Mouse (Mus musculus): ENCODE results near the gene Myh7b. TPM values are rescaled to one million over a fixed set of nuclear protein-coding genes. Genes with fewer than 3 reads are reported as not detected.
"Not testable (repeated sequence)": the region's sequence is repeated elsewhere in the genome, so short reads cannot be mapped to it uniquely, and the experiment has no call there.

Myh7b gene
- polyA plus RNA-seq, 1 experiment = not detected

DNA sequence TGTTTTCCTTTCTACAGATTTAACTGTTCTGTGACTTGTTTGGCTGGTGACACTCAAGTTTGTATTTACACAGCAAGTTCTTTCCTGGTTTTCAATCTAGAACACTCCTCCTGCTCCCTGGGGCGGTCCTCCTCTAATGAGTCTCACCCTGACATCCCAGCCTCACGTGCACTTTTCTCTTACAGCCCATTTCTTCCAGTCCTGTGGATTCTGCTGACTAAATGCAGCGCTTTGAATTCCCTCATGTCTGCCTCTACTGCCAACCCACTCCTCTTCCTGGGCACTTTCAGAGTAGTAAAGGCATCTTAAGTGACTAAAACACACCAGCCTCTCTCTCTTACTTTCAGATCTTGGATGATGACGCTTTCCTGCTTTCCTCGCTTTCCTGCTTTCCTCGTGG, 19.3 kb upstream of the Myh7b start:
- Histone ChIP-seq H3K4me1 (ENCODE audit: control insufficient read depth, insufficient read depth, low read length) (0 out of 2 replicates have a peak, but pooled peaks cover 2% of the 10 kb centered on the region), H3K4me3 (ENCODE audit: insufficient read depth, low read depth, low read length) (peak overlapping the region; percentile 63), H3K27ac (ENCODE audit: insufficient read depth, low read depth, low read length) (peak overlapping the region; percentile 3; the same call in 1 of the 2 replicates)
- TF ChIP-seq POLR2A (IDR thresholded peaks at IDR 0.05; ENCODE audit: insufficient read depth, low read depth, low read length) (no peak), CTCF (IDR thresholded peaks at IDR 0.05; ENCODE audit: insufficient read depth, low read depth, low read length) (no peak)
- under 1% methylated on average over 6 of the region's 6 CpGs for WGBS

DNA sequence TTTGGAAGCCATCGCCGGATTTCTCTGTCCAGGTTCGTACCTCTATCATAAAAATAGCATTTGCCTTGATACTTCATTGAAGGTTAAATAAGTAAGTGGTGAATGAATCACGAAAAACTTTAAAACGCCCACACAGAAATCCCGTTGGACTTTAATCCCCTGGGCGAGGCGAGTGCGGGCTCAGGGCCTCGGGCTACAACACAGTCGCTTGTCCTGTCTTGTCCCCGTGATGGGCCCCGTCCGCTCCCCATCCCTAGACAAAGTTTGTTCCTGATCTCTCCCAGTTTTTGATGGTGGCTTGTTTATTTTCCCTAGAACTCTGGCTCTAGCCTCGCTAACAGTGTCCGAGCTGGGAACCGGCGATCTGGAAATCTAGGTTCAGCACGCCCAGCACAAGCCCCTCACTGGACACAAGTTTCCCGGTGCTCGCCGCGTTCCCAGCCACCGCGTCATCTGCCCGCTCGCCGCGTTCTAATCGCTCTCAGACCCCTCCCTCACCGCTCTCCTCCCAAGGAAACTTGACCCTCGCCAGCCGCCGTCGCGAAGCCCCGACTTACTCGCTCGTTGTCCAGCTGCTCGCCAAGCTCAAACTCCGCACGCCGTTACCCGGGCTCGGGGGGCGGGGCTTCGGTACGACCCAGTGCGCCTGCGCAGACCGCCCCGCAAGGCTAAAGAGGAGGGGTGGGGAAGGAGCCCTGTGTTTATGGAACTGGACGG, 18.7 kb upstream of the Myh7b start, which contains the start of gene Gss:
Gene Gss, minus strand, starts transcription at position 674 of the 717 bp plus-strand sequence.
- under 1% methylated on average over 53 of the region's 53 CpGs for WGBS
- TF ChIP-seq CTCF (IDR thresholded peaks at IDR 0.05; ENCODE audit: insufficient read depth, low read depth, low read length) (no peak), POLR2A (IDR thresholded peaks at IDR 0.05; ENCODE audit: insufficient read depth, low read depth, low read length) (peak; percentile 56)

DNA sequence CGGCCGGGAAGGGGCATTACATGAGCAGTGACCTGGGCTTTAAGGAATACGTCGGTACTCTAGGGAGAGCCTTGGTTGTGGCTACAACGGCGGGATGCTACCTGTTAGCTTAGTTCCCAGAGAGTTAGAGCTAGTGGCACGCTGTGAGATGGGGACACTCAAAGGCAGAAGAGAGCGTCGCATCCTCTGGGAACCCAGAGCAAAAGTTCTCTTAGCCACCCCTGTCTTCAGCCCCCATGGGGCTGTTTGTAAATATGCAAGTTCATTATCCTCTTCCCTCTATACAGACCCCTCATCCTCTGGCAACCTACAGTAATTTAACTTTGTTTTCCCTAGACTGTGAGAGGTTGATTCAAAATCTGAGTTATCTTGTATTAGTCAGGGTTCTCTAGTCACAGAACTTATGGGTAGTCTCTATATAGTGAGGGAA, 18.1 kb upstream of the Myh7b start:
- H3K4me1 ChIP-seq (ENCODE audit: control insufficient read depth, insufficient read depth, low read length) = 0 out of 2 replicates have a peak, but pooled peaks cover 2% of the 10 kb centered on the region
- H3K4me3 ChIP-seq (ENCODE audit: insufficient read depth, low read depth, low read length) = peak overlapping the region; percentile 63
- H3K27ac ChIP-seq (ENCODE audit: insufficient read depth, low read depth, low read length) = peak overlapping the region; percentile 68
- whole genome bisulfite sequencing = under 1% methylated on average over 9 of the region's 9 CpGs
- no peak for TF ChIP-seq CTCF (IDR thresholded peaks at IDR 0.05; ENCODE audit: insufficient read depth, low read depth, low read length)
- TF ChIP-seq POLR2A (IDR thresholded peaks at IDR 0.05; ENCODE audit: insufficient read depth, low read depth, low read length) = peak; percentile 24; the same call in 1 of the 2 replicates

More for the DNA sequence above, 18.7 kb upstream of the Myh7b start, which contains the start of gene Gss:
- 0 out of 2 replicates have a peak, but pooled peaks cover 2% of the 10 kb centered on the region for H3K4me1 ChIP-seq (ENCODE audit: control insufficient read depth, insufficient read depth, low read length)
- peak within 1 kb of the TSS; percentile 68 for H3K27ac ChIP-seq (ENCODE audit: insufficient read depth, low read depth, low read length)
- peak within 1 kb of the TSS; percentile 63 for H3K4me3 ChIP-seq (ENCODE audit: insufficient read depth, low read depth, low read length)

DNA sequence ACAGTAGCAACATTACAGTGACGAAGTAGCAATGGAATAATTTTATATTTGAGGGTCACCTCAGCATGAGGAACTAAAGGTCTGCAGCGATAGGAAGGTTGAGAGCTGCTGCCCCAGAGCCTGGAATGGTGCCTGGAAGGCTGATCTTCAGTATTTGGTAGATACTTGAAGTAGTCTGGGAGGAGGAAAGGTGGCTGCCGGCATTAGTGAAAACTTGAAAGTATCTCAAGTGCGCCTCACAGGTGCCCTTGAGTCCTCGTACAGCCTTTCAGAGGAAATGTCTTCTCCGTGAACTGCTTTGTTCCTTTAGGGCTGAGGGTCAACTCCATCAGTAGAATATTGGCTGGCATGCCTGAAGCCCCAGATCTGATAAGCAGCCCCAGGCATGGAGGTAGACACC, 15.5 kb upstream of the Myh7b start:
- Histone ChIP-seq H3K27ac (ENCODE audit: insufficient read depth, low read depth, low read length) (no peak overlapping the region), H3K4me1 (ENCODE audit: control insufficient read depth, insufficient read depth, low read length) (0 out of 2 replicates have a peak, but pooled peaks cover 2% of the 10 kb centered on the region), H3K4me3 (ENCODE audit: insufficient read depth, low read depth, low read length) (no peak overlapping the region)
- WGBS = 88% methylated on average over 6 of the region's 6 CpGs
- TF ChIP-seq POLR2A (IDR thresholded peaks at IDR 0.05; ENCODE audit: insufficient read depth, low read depth, low read length) (no peak), CTCF (IDR thresholded peaks at IDR 0.05; ENCODE audit: insufficient read depth, low read depth, low read length) (no peak)

DNA sequence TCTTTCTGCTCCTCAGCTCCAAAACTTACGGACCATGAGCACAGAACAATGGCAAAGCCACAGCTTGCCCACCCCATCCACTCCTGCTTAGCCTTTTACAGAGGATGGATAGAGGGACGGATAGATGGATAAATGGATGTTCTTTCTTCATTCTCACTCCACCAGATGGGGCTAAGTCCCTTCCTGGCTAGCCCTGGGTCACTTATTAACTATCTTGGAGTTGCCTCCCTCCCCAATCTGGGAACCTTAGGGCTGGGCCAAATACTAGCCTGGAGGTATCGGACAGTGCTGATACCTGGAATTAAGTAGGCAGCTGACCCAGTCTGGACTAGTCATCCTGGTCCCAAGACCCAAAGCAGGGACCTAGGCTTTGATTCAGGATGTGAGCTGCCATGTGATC, 7.3 kb upstream of the Myh7b start:
- 69% methylated on average over 3 of the region's 3 CpGs for WGBS
- no peak overlapping the region for H3K4me3 ChIP-seq (ENCODE audit: insufficient read depth, low read depth, low read length)
- no peak for TF ChIP-seq CTCF (IDR thresholded peaks at IDR 0.05; ENCODE audit: insufficient read depth, low read depth, low read length)
- TF ChIP-seq POLR2A (IDR thresholded peaks at IDR 0.05; ENCODE audit: insufficient read depth, low read depth, low read length) = no peak
- H3K4me1 ChIP-seq (ENCODE audit: control insufficient read depth, insufficient read depth, low read length) = peaks cover 9% of the 10 kb centered on the region; the same call in 1 of the 2 replicates
- H3K27ac ChIP-seq (ENCODE audit: insufficient read depth, low read depth, low read length) = no peak overlapping the region

DNA sequence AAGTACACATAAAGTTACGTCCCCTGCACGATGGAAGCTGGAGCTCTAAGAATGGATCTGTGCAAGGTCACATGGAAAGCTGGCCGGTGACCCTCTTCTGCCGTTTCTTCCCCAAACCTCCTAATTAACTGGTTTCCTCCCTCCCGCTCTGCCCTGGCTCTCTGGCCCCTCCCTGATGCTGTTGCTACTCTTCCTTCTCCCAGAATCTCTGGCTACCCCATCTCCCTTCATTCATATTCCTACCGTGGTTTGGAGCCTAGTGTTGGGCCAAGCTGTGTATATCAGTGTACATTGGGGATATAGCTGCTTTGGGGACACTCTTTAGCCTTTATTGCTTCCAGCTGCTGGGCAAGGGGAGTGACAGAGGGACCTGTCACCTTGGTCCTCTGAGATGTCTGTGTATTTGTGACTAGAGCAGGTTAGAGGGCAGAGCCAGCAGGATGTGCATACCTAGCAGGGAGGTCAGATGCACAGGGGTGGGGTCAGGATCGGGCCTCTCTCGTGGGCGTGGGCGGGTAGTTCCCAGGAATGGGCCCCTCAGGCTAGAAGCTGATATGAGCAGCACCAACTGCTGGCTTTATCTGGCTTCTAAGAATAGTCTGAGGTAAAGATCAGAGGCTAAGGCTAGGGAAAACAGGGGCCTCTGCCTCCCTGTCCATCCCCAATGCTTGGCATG, 6.3 kb upstream of the Myh7b start:
- 55% methylated on average over 10 of the region's 10 CpGs for WGBS
- Histone ChIP-seq H3K27ac (ENCODE audit: insufficient read depth, low read depth, low read length) (no peak overlapping the region), H3K4me1 (ENCODE audit: control insufficient read depth, insufficient read depth, low read length) (peaks cover 9% of the 10 kb centered on the region; the same call in 1 of the 2 replicates), H3K4me3 (ENCODE audit: insufficient read depth, low read depth, low read length) (no peak overlapping the region)
- TF ChIP-seq CTCF (IDR thresholded peaks at IDR 0.05; ENCODE audit: insufficient read depth, low read depth, low read length) (no peak), POLR2A (IDR thresholded peaks at IDR 0.05; ENCODE audit: insufficient read depth, low read depth, low read length) (no peak)

DNA sequence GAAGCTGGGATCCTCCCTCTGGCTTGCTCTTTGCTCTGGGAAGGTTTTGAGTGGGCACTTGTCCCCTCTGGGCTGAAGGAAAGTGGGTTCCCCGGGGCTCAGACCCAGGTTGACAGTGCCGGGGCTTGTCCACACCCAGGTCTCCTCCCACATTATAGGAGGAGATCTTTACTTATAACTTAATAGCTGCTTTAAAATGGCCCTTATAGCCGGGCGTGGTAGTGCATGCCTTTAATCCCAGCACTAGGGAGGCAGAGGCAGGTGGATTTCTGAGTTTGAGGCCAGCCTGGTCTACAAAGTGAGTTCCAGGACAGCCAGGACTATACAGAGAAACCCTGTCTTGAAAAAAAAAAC, 5.8 kb upstream of the Myh7b start:
- not testable (repeated sequence) for H3K27ac ChIP-seq (ENCODE audit: insufficient read depth, low read depth, low read length); H3K4me1 ChIP-seq (ENCODE audit: control insufficient read depth, insufficient read depth, low read length); H3K4me3 ChIP-seq (ENCODE audit: insufficient read depth, low read depth, low read length)
- 88% methylated on average over 4 of the region's 4 CpGs for WGBS

DNA sequence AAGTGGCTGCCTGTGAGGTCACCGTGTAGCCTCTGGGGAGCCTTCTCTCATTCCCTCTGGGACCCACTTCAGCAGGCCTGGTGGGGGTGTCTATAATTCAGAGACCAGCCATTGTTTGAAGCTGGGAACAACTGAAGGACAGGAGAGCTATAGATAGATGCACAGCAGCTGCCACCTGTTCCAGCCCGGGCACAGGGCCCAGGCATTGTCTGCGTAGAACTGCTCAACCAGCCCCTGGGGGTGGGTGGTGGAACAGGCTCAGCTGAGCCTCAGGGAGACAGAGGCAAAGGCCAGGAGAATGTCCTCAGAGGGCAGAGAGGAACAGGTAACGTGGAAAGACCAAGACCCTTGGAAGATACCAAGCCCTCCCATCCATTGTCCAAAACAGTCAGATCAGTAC, 4.7 kb upstream of the Myh7b start:
- TF ChIP-seq POLR2A (IDR thresholded peaks at IDR 0.05; ENCODE audit: insufficient read depth, low read depth, low read length) (no peak), CTCF (IDR thresholded peaks at IDR 0.05; ENCODE audit: insufficient read depth, low read depth, low read length) (no peak)
- H3K4me1 ChIP-seq (ENCODE audit: control insufficient read depth, insufficient read depth, low read length) = peaks cover 9% of the 10 kb centered on the region; the same call in 1 of the 2 replicates
- no peak overlapping the region for H3K27ac ChIP-seq (ENCODE audit: insufficient read depth, low read depth, low read length)
- WGBS = 70% methylated on average over 4 of the region's 4 CpGs
- H3K4me3 ChIP-seq (ENCODE audit: insufficient read depth, low read depth, low read length) = no peak overlapping the region
